11 mouse cellular contexts compared by ENCODE assay signal in genomic region chr12:4392590-4392989, GRCm38 (mm10).
DNase-seq lines count a peak whose midpoint lies in the region; ATAC-seq and TF ChIP-seq lines count a peak whose summit lies in the region.
"Had no signal": no experiment of that assay in that cellular context is flagged by ENCODE, and none has a peak within 500 bp of the region (broad histone marks: within the 10 kb centered on the region; RNA-seq: fewer than 3 reads in every experiment).

No protein-coding gene starts in this region.

- H3K4me3 ChIP-seq in intestine, postnatal 0 days (ENCODE audit: low read depth, low read length) = no peak overlapping the region
- H3K4me3 ChIP-seq in intestine, embryonic 16.5 days (ENCODE audit: low read length) = no peak overlapping the region
- H3K4me3 ChIP-seq in thymus, adult 2 months (ENCODE audit: control insufficient read depth, insufficient read depth, low read length) = no peak overlapping the region
- H3K4me3 ChIP-seq: hindbrain, embryonic 15.5 days; midbrain, embryonic 12.5 days had no signal

- DNase-seq in thymus, adult 2 months = peak; percentile 6
- no peak for DNase-seq in thymus, postnatal 25 days
- peak; percentile 49 for DNase-seq in WW6 (ENCODE audit: low read depth, low spot score)
- no peak for DNase-seq in urinary bladder, postnatal 10 days (ENCODE audit: low spot score)
- DNase-seq in testis, postnatal 14 days (ENCODE audit: low spot score) = no peak
- DNase-seq: cerebellum, adult 2 months had no signal

- TF ChIP-seq CTCF in intestine, postnatal 0 days (IDR thresholded peaks at IDR 0.05; ENCODE audit: low read depth) = peak; percentile 53
- no peak for TF ChIP-seq CTCF in thymus, adult 2 months (IDR thresholded peaks at IDR 0.05; ENCODE audit: borderline replicate concordance, control insufficient read depth, extremely low read depth, insufficient read depth, low read length, poor library complexity)

- H3K9me3 ChIP-seq in intestine, postnatal 0 days (ENCODE audit: control insufficient read depth) = no peaks in the 10 kb centered on the region
- no peaks in the 10 kb centered on the region for H3K9me3 ChIP-seq in intestine, embryonic 16.5 days (ENCODE audit: control insufficient read depth, low read length)
- H3K9me3 ChIP-seq: hindbrain, embryonic 15.5 days; midbrain, embryonic 12.5 days had no signal

- no peaks in the 10 kb centered on the region for H3K4me1 ChIP-seq in intestine, postnatal 0 days (replicated peaks; ENCODE audit: control insufficient read depth, insufficient read depth, low read length)
- no peaks in the 10 kb centered on the region for H3K4me1 ChIP-seq in intestine, embryonic 16.5 days (ENCODE audit: control insufficient read depth, insufficient read depth, low read length)
- H3K4me1 ChIP-seq in thymus, adult 2 months (replicated peaks; ENCODE audit: control insufficient read depth, insufficient read depth, low read length) = no peaks in the 10 kb centered on the region
- H3K4me1 ChIP-seq: hindbrain, embryonic 15.5 days had no signal

- no peak for ATAC-seq in intestine, postnatal 0 days
- no peak for ATAC-seq in intestine, embryonic 16.5 days

- no peak overlapping the region for H3K4me2 ChIP-seq in intestine, postnatal 0 days (replicated peaks; ENCODE audit: low read depth)
- H3K4me2 ChIP-seq in intestine, embryonic 16.5 days (ENCODE audit: low read depth, low read length) = no peak overlapping the region
- H3K4me2 ChIP-seq: heart, embryonic 11.5 days; hindbrain, embryonic 15.5 days; midbrain, embryonic 12.5 days had no signal

- TF ChIP-seq POLR2A in thymus, adult 2 months (IDR thresholded peaks at IDR 0.05; ENCODE audit: control insufficient read depth, extremely low read depth, insufficient read depth, low read length, poor library complexity) = no peak

- no peak overlapping the region for H3K9ac ChIP-seq in intestine, postnatal 0 days (ENCODE audit: low read depth, low read length)
- H3K9ac ChIP-seq in intestine, embryonic 16.5 days (ENCODE audit: low read depth, low read length) = no peak overlapping the region
- H3K9ac ChIP-seq: hindbrain, embryonic 15.5 days; midbrain, embryonic 12.5 days had no signal

- H3K36me3 ChIP-seq in intestine, postnatal 0 days (ENCODE audit: control insufficient read depth, insufficient read depth) = no peaks in the 10 kb centered on the region
- H3K36me3 ChIP-seq in intestine, embryonic 16.5 days (ENCODE audit: control insufficient read depth, insufficient read depth, low read length) = no peaks in the 10 kb centered on the region
- H3K36me3 ChIP-seq in thymus, adult 2 months (ENCODE audit: control insufficient read depth, insufficient read depth, low read length) = no peaks in the 10 kb centered on the region
- H3K36me3 ChIP-seq: hindbrain, embryonic 15.5 days; midbrain, embryonic 12.5 days had no signal

- no peaks in the 10 kb centered on the region for H3K27me3 ChIP-seq in intestine, postnatal 0 days (replicated peaks; ENCODE audit: control insufficient read depth, insufficient read depth, low read length)
- H3K27me3 ChIP-seq in intestine, embryonic 16.5 days (replicated peaks; ENCODE audit: control insufficient read depth, insufficient read depth, low read length) = no peaks in the 10 kb centered on the region
- H3K27me3 ChIP-seq in thymus, adult 2 months (ENCODE audit: control insufficient read depth, insufficient read depth, low read length) = no peaks in the 10 kb centered on the region
- H3K27me3 ChIP-seq: hindbrain, embryonic 15.5 days; midbrain, embryonic 12.5 days had no signal

- 68% methylated on average over 2 of the region's 2 CpGs for WGBS in intestine, postnatal 0 days
- WGBS in intestine, embryonic 16.5 days = 72% methylated on average over 2 of the region's 2 CpGs
- WGBS in thymus, adult 2 months = 78% methylated on average over 2 of the region's 2 CpGs

- no peak overlapping the region for H3K27ac ChIP-seq in intestine, postnatal 0 days (ENCODE audit: low read depth, low read length)
- H3K27ac ChIP-seq in intestine, embryonic 16.5 days (ENCODE audit: low read length) = no peak overlapping the region
- no peak overlapping the region for H3K27ac ChIP-seq in thymus, adult 2 months (ENCODE audit: control insufficient read depth, insufficient read depth, low read length)
- H3K27ac ChIP-seq: hindbrain, embryonic 15.5 days; midbrain, embryonic 12.5 days had no signal

Comparison
In these comparisons a context has a peak if more than half of its experiments do, and no peak if none do; other contexts are left out.
1. DNase-seq: peak in thymus, adult 2 months (single experiment) and WW6 (single experiment); none in thymus, postnatal 25 days (single experiment), urinary bladder, postnatal 10 days (single experiment) and testis, postnatal 14 days (single experiment).